Mouse (Mus musculus) regulatory T cell (primary cell): Measurements from ENCODE around the gene Lrp5.
"Not testable (repeated sequence)": the region's sequence is repeated elsewhere in the genome, so short reads cannot be mapped to it uniquely, and the experiment has no call there.

Source experiments
- in situ Hi-C: fragments of 300-600 bp; cut with MboI, MseI; formaldehyde crosslinking; loops from one replicate; pipeline ENCODE4 v1.15.1; 2025; ENCODE audit warnings: high pct_unique_total_duplicates

Gene Lrp5

GRCm38 (mm10) chr19:3657065-3657464 is 29.3 kb downstream of the Lrp5 start:
- in situ Hi-C loops = not testable (repeated sequence)

GRCm38 (mm10) chr19:3656144-3656543 is 30.2 kb downstream of the Lrp5 start:
- in situ Hi-C loops = no loop called here

GRCm38 (mm10) chr19:3654940-3655339 is 31.4 kb downstream of the Lrp5 start:
- in situ Hi-C loops = no loop called here

- in situ Hi-C loops = no loop called here
These were observed 32.3 kb downstream of the Lrp5 start for GRCm38 (mm10) chr19:3654058-3654457.

GRCm38 (mm10) chr19:3653508-3653907 is 32.9 kb downstream of the Lrp5 start:
- in situ Hi-C loops = no loop called here

DNA sequence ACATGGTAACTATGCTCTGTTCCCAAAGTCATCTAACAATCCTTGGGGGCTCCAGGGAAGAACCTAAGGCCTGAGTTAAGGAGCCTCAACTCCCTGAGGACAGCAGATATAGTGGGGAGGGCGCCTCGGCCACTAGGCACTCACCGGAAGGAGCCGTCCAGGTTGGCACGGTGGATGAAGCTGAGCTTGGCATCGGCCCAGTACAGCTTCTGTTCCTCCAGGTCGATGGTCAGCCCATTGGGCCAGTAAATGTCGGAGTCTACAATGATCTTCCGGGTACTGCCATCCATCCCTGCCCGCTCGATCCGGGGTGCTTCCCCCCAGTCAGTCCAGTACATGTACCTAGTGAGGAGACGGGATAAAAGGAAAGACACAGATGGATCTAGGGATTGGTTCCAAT is 34.4 kb downstream of the Lrp5 start:
- in situ Hi-C loops = no loop called here

- in situ Hi-C loops = no loop called here
These were observed 35.1 kb downstream of the Lrp5 start for GRCm38 (mm10) chr19:3651220-3651619.

- in situ Hi-C loops = no loop called here
These were observed 35.9 kb downstream of the Lrp5 start for GRCm38 (mm10) chr19:3650448-3650847.

GRCm38 (mm10) chr19:3648830-3649450 is 37.4 kb downstream of the Lrp5 start:
- in situ Hi-C loops = no loop called here

GRCm38 (mm10) chr19:3647999-3648398 is 38.4 kb downstream of the Lrp5 start:
- in situ Hi-C loops = no loop called here

GRCm38 (mm10) chr19:3645813-3646212 is 40.6 kb downstream of the Lrp5 start:
- in situ Hi-C loops = no loop called here

DNA sequence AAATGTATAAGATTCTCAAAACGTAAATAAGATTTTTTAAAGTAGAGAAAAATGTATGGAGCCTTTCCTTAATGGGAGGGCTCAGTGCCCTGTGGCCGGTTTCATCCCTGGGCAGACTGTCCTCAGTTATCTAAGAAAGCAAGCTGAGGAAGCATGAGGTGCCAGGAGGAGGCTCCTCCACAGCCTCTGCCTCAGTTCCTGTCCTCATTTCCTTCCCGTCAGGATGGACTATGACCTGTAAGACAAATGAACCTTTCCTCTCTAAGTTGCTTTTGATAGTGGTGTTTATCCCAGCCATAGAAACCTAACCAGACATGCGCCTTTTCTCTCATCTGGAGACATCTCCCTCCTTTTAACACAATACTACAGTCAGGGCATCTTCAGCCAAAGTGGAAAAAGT is 41.0 kb downstream of the Lrp5 start:
- in situ Hi-C loops = no loop called here

- in situ Hi-C loops = loop anchor here (10.0 kb wide), 1 partner anchor 765 kb away; no protein-coding TSS in a partner anchor
These were observed 46.8 kb downstream of the Lrp5 start for GRCm38 (mm10) chr19:3639561-3639960.

- in situ Hi-C loops = loop anchor here (10.0 kb wide), 1 partner anchor 766 kb away; no protein-coding TSS in a partner anchor
These were observed 47.7 kb downstream of the Lrp5 start for GRCm38 (mm10) chr19:3638698-3639097.

- in situ Hi-C loops = loop anchor here (10.0 kb wide), 1 partner anchor 773 kb away; no protein-coding TSS in a partner anchor
These were observed 54.3 kb downstream of the Lrp5 start for GRCm38 (mm10) chr19:3632018-3632417.

GRCm38 (mm10) chr19:3631431-3631830 is 54.9 kb downstream of the Lrp5 start:
- in situ Hi-C loops = loop anchor here (10.0 kb wide), 1 partner anchor 773 kb away; no protein-coding TSS in a partner anchor

DNA sequence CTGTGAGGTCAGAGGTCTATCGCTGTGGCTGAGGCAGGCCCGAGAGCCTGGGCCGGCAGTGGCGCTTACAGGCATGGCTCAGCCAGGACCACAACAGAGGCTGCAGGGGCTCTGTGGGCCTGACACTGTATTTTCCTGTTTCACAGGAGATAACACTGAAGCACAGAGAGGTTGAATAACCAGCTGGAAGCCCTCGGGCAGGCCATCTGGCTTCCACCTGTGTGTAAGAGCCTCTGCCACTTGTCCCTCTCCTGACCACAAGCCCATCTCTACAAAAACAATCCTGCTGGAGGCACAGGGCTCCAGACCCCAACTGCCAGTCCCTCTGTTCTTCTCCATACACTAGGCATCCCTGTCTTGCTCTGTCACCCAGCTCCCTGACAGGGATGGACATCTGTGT is 55.9 kb downstream of the Lrp5 start:
- in situ Hi-C loops = loop anchor here (10.0 kb wide), 1 partner anchor 774 kb away; no protein-coding TSS in a partner anchor

GRCm38 (mm10) chr19:3630027-3630426 is 56.3 kb downstream of the Lrp5 start:
- in situ Hi-C loops = loop anchor here (10.0 kb wide), 1 partner anchor 775 kb away; no protein-coding TSS in a partner anchor

- in situ Hi-C loops = loop anchor here (5.0 kb wide), 1 partner anchor 89 kb away; no protein-coding TSS in a partner anchor
These were observed 58.1 kb downstream of the Lrp5 start for GRCm38 (mm10) chr19:3628223-3628622.

- in situ Hi-C loops = loop anchor here (5.0 kb wide), 1 partner anchor 92 kb away; no protein-coding TSS in a partner anchor
These were observed 61.3 kb downstream of the Lrp5 start for GRCm38 (mm10) chr19:3625111-3625510.

DNA sequence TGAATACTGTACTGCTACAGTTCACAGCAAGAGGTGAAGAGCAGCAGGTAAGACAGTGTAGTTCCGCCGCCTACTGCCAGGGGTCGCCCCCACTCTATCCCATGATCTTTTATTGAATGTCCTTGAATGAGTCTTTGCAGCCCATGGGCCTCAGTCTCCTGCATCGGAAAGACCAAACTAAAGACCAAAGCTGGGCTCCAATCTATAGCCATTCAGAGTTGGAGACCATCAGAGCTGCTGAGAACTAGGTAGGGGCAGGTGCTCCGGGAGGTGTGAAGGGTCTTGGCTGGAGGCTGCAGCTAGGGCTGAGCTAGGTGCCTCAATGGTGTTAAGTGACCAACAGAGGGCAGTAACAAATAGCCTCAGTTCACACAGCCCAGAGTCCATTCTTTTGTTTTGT is 62.5 kb downstream of the Lrp5 start:
- in situ Hi-C loops = no loop called here

GRCm38 (mm10) chr19:3623294-3623693 is 63.1 kb downstream of the Lrp5 start:
- in situ Hi-C loops = no loop called here

GRCm38 (mm10) chr19:3620871-3621270 is 65.5 kb downstream of the Lrp5 start:
- in situ Hi-C loops = no loop called here
